Mouse (Mus musculus) CD4-positive, CD25-positive, alpha-beta regulatory T cell, adult 2 months (primary cell): ENCODE measurements at regions not wholly inside any gene's neighbourhood (a gene's known extent, or its start where the extent isn't known, plus 50 kb on each side); places are given as distances from the start of the nearest gene placed in this dataset.
"Not testable (repeated sequence)": the region's sequence is repeated elsewhere in the genome, so short reads cannot be mapped to it uniquely, and the experiment has no call there.

ENCODE experiments used
- DNase-seq: peaks from one replicate; pipeline ENCODE4 v3.0.0-alpha.2; 2012; ENCODE audit warnings: low read depth, low spot score

DNA sequence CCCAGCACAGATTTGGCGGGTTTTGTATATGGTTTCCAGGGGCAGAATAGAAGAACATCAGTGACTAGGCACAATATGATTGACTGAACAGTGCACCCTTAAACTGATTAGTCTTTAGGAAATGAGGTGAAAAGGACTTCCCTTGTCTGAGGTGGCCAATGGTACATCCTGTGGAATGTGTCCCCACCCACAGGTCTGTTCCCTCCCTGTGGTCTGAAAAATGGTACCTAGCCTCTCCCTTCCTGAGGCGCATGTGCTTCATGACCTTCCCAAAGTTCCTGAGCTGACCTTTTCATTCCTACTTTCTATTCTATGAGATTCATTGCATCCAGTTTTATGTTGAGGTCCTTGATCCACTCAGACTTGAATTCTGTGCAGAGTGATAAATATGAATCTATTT is 76.0 kb downstream of the Zfp97 start:
- DNase-seq: not testable (repeated sequence)

- DNase-seq: peak; percentile 50
Measured at GRCm38 (mm10) chr17:17229069-17229468, 107.9 kb downstream of the Zfp97 start.

DNA sequence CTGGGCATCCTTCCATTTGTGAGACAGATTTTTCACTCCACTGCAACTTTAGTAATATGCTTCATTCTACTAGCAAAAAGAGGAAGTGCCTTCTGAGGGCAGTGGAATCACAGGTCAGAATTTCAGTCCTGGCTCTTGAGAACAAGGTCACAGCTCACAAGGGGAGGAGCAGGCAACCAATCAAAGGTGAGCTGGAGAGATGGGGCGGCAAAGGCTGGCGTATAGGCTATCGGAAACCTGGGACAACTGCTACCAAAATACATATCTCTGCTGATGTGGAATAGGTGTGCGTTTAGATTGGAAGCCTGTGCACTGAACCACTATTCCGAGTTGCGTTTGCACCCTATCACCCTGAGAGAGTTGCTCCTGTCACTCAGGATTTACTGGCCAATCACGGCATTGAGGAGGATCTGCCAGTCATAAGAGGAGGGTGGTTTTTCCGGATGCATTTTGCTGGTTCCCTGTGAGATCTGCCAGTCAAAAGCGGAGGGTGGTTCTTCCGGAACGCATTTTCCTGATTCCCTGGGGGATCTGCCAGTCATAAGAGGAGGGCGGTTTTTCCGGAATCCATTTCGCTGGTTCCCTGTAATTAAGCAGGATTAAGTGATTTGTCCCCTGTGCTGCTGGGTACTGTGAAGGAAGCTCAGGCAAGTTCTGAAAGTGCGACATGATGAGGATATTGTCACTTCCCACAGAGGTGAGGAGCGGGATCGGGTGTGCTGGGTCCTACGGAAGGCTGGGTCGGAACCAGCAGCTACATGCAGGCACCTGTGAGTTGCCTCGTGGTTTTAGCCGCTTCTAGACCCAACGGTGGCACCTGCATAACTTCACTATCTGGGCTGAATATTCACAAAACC is 113.3 kb downstream of the Zfp97 start:
- peak; percentile 92 for DNase-seq

DNA sequence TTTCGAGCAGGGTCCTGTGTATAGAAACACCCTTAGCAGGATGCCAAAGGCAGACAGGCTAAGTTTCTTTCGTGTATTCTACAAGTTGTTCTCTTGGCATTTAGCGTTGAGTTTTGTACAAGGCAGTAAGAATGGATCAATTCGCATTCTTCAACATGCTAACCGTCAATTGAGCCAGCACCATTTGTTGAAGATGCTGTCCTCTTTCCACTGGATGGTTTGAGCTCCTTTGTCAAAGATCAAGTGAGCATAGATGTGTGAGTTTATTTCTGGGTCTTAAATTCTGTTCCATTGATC is 113.9 kb downstream of the Zfp97 start:
- DNase-seq: peak; percentile 20
